Mouse (Mus musculus) adrenal gland, adult 10 weeks (tissue): ENCODE results near the gene Cdk9. TPM values are rescaled to one million over a fixed set of nuclear protein-coding genes. Genes with fewer than 3 reads are reported as not detected.

Source experiments
- polyA plus RNA-seq: library from polyadenylated mRNA; stranded (reverse); fragments of 350-450 nt; fragmentation: Illumina TruSeq; extraction: RNeasy Lipid Tissue Mini Kit (QIAGEN cat#74804); gene quantifications from one replicate; pipeline ENCODE4 v1.2.3, GENCODE M21; 2014; ENCODE audit warnings: low read depth, low replicate concordance

The Cdk9 gene
- polyA plus RNA-seq, result 45.2 TPM

GRCm38 (mm10) chr2:32712934-32713817 is at the start of gene Cdk9:
Cdk9 (minus strand) TSS chr2:32713076.

GRCm38 (mm10) chr2:32757056-32757845 is 44.4 kb upstream of the Cdk9 start, which contains the start of gene Tor2a:
Tor2a (plus strand) TSS chr2:32757234.

DNA sequence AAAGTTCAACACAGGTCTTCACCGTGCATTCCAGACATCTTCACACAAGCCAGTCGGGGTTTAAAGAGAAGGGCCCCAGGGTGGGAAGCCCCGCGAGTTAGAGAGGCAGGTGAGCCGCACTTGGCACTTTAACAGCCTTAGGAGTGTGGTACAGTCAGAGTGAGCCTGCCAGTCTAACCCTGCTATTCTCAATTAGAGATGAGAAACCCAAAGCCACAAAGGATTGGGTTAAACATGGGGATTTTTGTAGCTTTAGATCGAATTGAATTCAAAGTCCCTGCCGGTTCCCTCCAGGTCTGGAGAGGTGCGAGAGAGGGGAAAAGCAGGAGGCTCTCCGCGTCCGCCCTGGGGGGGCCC is 28.0 kb upstream of the Cdk9 start, which contains the start of gene 6330409D20Rik:
TSS of gene 6330409D20Rik (minus strand) at position 101 of the 357 bp plus-strand sequence.

DNA sequence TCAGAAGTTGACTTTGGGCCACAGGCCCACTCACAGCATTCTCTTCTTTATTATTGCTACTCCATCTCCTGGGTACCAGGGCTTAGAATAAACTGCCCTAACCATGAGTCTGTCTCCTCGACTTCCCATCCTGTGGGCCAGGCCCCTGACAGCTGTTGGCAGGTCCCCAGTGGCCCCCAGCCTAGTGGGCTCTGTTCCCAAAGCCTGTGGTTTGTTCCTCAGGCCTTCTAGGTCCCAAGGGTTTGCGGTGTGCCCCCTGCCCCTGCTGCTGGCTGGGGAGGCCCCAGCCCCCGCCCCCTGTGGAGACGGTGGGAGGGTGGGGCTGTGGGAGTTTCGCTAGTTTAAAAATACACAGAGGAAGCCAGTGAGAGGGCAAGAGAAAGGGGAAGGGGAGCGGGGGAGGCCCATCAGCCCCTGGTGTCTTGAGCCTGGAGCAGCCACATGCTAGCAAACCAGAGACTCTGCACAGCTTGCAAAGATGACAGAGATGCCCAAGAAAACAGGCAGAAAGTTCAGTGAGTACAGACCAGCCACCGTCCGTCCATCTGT is 7.9 kb upstream of the Cdk9 start, which contains the start of gene Sh2d3c:
TSS of gene Sh2d3c (plus strand) at position 375 of the 549 bp plus-strand sequence.

GRCm38 (mm10) chr2:32704021-32704421 is 8.9 kb downstream of the Cdk9 start, which contains the start of gene Fpgs:
Fpgs (minus strand) TSS chr2:32704145.

Other genes with a start within 250 kb of the Cdk9 start
- gene Fam102a, start 177.7 kb downstream of the Cdk9 start, polyA plus RNA-seq, result 8.6 TPM
- gene Dpm2, start 142.2 kb downstream of the Cdk9 start, polyA plus RNA-seq, result 2.4 TPM
- not detected for gene Pip5kl1, start 138.3 kb downstream of the Cdk9 start, polyA plus RNA-seq
- not detected for gene 9430097D07Rik, start 137.4 kb downstream of the Cdk9 start, polyA plus RNA-seq
- gene St6galnac4, start 126.0 kb downstream of the Cdk9 start, polyA plus RNA-seq, result 0.87 TPM
- gene St6galnac6, start 113.4 kb downstream of the Cdk9 start, polyA plus RNA-seq, result 7.6 TPM
- gene Ak1, start 91.3 kb downstream of the Cdk9 start, polyA plus RNA-seq, result 9.0 TPM
- 3.0 TPM for gene Eng, start 66.5 kb downstream of the Cdk9 start, polyA plus RNA-seq
- gene Fpgs, start 8.9 kb downstream of the Cdk9 start, polyA plus RNA-seq, result not detected
- gene Sh2d3c, start 8.0 kb upstream of the Cdk9 start, polyA plus RNA-seq, result 0.52 TPM
- not detected for gene 6330409D20Rik, start 27.9 kb upstream of the Cdk9 start, polyA plus RNA-seq
- 0.64 TPM for gene Tor2a, start 44.2 kb upstream of the Cdk9 start, polyA plus RNA-seq
- not detected for gene Ttc16, start 62.6 kb upstream of the Cdk9 start, polyA plus RNA-seq
- 0.70 TPM for gene Ptrh1, start 62.7 kb upstream of the Cdk9 start, polyA plus RNA-seq
- gene Cfap157, start 71.4 kb upstream of the Cdk9 start, polyA plus RNA-seq, result not detected
- 8.2 TPM for gene Stxbp1, start 134.2 kb upstream of the Cdk9 start, polyA plus RNA-seq
- gene Fam129b, start 163.0 kb upstream of the Cdk9 start, polyA plus RNA-seq, result 0.47 TPM
- gene Rpl12, start 248.5 kb upstream of the Cdk9 start, polyA plus RNA-seq, result 137 TPM
- gene Lrsam1, start 248.5 kb upstream of the Cdk9 start, polyA plus RNA-seq, result 10.0 TPM